Mouse (Mus musculus) G1E-ER4 (cell line): ENCODE results near the gene Slc16a5. TPM values are rescaled to one million over a fixed set of nuclear protein-coding genes. Genes with fewer than 3 reads are reported as not detected.

Source experiments
- GATA1 ChIP-seq: IDR thresholded peaks from one replicate; pipeline ENCODE4 v1.8.0; 2012; ENCODE audit warnings: low read length, inconsistent platforms
- polyA plus RNA-seq: library from polyadenylated mRNA; stranded (reverse); fragments of >175 nt; gene quantifications from 2 replicates; pipeline ENCODE4 v1.2.3, GENCODE M21; 2012

The Slc16a5 gene
- polyA plus RNA-seq, 1 experiment = not detected

DNA sequence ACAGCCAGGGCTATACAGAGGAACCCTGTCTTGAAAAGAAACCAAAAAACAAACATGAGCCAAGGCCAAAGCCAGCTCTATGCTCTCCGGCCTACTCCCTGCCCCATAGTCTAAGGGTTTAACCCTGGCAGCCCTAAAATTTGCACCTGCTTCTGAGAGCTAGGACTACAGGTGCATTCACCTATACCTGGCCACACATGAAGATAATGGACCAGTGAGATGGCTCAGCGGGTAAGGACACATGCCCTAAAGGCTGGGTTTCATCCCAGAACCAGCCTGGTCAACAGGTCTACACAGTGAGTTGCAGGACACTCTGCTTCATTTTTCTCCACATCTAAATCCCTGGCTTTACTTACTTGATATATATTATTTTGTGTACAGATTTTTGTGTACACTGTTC lies 60.0 kb downstream of the Slc16a5 start:
- no peak for TF ChIP-seq GATA1

DNA sequence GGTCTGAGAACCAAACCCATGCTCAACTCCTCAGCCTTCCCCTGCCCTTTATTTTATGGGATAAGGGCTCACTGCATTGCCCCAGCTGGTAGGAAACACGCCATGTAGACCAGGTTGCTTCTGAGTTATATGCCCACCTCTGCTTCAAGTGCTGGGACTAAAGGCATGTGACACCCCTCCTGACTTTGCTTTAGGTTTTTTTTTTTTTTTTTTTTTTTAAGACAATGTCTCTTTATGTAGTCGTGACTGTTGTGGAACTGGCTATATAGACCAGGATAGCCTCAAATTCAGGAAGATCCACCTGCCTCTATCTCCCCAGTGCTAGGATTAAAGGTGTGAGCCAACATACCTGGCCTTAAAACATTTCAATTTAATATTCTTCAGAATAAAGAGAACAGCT lies 60.4 kb downstream of the Slc16a5 start:
- TF ChIP-seq GATA1 = no peak

Other genes with a start within 250 kb of the Slc16a5 start
- not detected in 2 replicates for gene Grin2c, start 195.2 kb upstream of the Slc16a5 start, polyA plus RNA-seq
- gene Fdxr, start 185.4 kb upstream of the Slc16a5 start, polyA plus RNA-seq = 43.5 and 49.9 TPM in 2 replicates
- gene Fads6, start 164.8 kb upstream of the Slc16a5 start, polyA plus RNA-seq = not detected in 2 replicates
- gene Otop2, start 155.3 kb upstream of the Slc16a5 start, polyA plus RNA-seq = not detected in 2 replicates
- gene Ush1g, start 140.4 kb upstream of the Slc16a5 start, polyA plus RNA-seq = not detected in 2 replicates
- gene Otop3, start 127.7 kb upstream of the Slc16a5 start, polyA plus RNA-seq = not detected in 2 replicates
- not detected in 2 replicates for gene Hid1, start 94.7 kb upstream of the Slc16a5 start, polyA plus RNA-seq
- gene Cdr2l, start 80.6 kb upstream of the Slc16a5 start, polyA plus RNA-seq = not detected in 2 replicates
- gene Mrpl58, start 58.7 kb upstream of the Slc16a5 start, polyA plus RNA-seq = 63.1 and 82.2 TPM in 2 replicates
- 69.9 and 151 TPM in 2 replicates for gene Atp5h, start 42.5 kb upstream of the Slc16a5 start, polyA plus RNA-seq
- gene Kctd2, start 42.3 kb upstream of the Slc16a5 start, polyA plus RNA-seq = 21.0 and 30.9 TPM in 2 replicates
- gene Trim80, start 21.9 kb upstream of the Slc16a5 start, polyA plus RNA-seq = not detected in 2 replicates
- gene Armc7, start 13.2 kb downstream of the Slc16a5 start, polyA plus RNA-seq = 22.5 and 23.0 TPM in 2 replicates
- 142 and 157 TPM in 2 replicates for gene Nt5c, start 29.4 kb downstream of the Slc16a5 start, polyA plus RNA-seq
- gene Jpt1, start 51.9 kb downstream of the Slc16a5 start, polyA plus RNA-seq = 254 and 306 TPM in 2 replicates
- 337 and 347 TPM in 2 replicates for gene Sumo2, start 73.8 kb downstream of the Slc16a5 start, polyA plus RNA-seq
- gene Nup85, start 102.0 kb downstream of the Slc16a5 start, polyA plus RNA-seq = 55.2 and 57.4 TPM in 2 replicates
- 66.9 and 85.8 TPM in 2 replicates for gene Mrps7, start 141.5 kb downstream of the Slc16a5 start, polyA plus RNA-seq
- gene Gga3, start 141.6 kb downstream of the Slc16a5 start, polyA plus RNA-seq = 73.5 and 127 TPM in 2 replicates
- 30.0 and 42.5 TPM in 2 replicates for gene Mif4gd, start 150.5 kb downstream of the Slc16a5 start, polyA plus RNA-seq
- gene Slc25a19, start 165.8 kb downstream of the Slc16a5 start, polyA plus RNA-seq = 23.0 and 23.2 TPM in 2 replicates
- 158 and 209 TPM in 2 replicates for gene Grb2, start 246.1 kb downstream of the Slc16a5 start, polyA plus RNA-seq